Mouse (Mus musculus): ENCODE results near the gene Numb. TPM values are rescaled to one million over a fixed set of nuclear protein-coding genes. Genes with fewer than 3 reads are reported as not detected.

Numb gene
- total and polyA plus RNA-seq, 3 experiments = 34.4 to 65.8 (median 58.1) TPM

DNA sequence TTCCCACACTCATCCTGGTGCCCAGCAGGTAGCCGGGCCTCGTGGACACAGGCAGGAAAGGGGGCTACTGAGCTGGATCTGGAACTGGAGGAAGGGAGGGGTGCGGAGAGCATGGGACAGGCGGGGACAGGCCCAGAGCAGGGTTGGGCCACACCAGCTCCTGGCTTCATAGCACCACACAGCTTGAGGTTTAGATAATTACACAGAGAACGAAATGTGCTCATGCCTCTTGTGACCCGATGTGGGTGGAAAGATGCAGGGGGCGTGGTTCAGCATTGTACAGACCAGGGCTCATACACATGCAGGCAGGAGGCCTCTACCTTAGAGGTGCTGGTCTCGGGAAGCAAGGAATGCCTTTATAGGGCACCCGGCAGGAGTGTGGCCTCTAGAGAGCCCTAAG is 153.9 kb downstream of the Numb start:
- DNase-seq (ENCODE audit: low spot score) (no peak), ATAC-seq (ENCODE audit: extremely low read depth, insufficient number of reproducible peaks, low FRiP score, poor library complexity, severe bottlenecking) (no peak)
- Histone ChIP-seq H3K27me3 (ENCODE audit: insufficient read depth, low read length) (peaks cover 63% of the 10 kb centered on the region), H3K9me3 (replicated peaks) (no peaks in the 10 kb centered on the region), H3K4me3 (ENCODE audit: low read depth, low read length) (no peak overlapping the region), H3K4me1 (ENCODE audit: insufficient read depth, low read depth, low read length) (peaks cover 11% of the 10 kb centered on the region), H3K36me3 (replicated peaks) (peaks cover 3% of the 10 kb centered on the region)
- TF ChIP-seq GATA1 (IDR thresholded peaks at IDR 0.05; ENCODE audit: borderline replicate concordance, low read length) = no peak
- no peak for TF ChIP-seq GATA2 (IDR thresholded peaks at IDR 0.05; ENCODE audit: borderline replicate concordance, low read depth, low read length)
- TF ChIP-seq POLR2AphosphoS5 (IDR thresholded peaks at IDR 0.05; ENCODE audit: insufficient replicate concordance, low read depth, low read length) = no peak
- TF ChIP-seq CTCF (IDR thresholded peaks at IDR 0.05; ENCODE audit: low read depth, low read length) = no peak

DNA sequence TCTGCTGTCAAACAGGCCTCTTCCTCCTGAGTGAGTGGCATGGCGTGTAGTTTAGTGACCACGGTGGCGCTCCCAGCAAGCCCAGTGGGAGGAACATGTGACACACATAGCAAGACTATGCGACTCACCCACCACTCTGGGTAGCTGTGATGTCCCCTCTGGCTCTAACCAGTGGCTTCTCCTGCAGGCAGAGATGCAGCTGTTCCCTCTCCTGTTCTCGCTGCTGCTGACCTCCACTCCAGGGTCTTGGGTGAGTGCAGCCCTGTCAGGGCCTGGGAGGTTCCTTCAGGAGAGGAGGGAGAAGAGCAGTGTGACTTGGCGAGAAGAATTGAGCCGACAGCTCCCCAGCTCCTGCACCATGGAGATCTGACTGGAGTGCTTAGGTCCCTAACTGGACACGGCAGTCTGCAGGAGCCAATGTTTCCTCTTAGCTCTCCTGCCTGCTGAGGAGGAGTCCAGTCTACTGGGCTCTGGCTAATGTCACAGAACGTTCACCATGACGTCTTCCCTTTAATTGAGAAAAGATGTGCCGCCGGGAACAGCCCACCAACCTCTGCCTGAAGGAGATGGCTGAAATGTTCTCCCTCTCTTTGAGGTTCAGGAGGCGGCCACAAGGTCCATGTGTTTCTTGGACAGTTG is 155.7 kb downstream of the Numb start:
- no peak overlapping the region for H3K4me3 ChIP-seq (ENCODE audit: low read depth, low read length)
- no peaks in the 10 kb centered on the region for H3K9me3 ChIP-seq (replicated peaks)
- no peak for DNase-seq (ENCODE audit: low spot score)
- H3K36me3 ChIP-seq (replicated peaks) = no peaks in the 10 kb centered on the region
- peaks cover 11% of the 10 kb centered on the region for H3K4me1 ChIP-seq (ENCODE audit: insufficient read depth, low read depth, low read length)
- TF ChIP-seq TAL1 (conservative IDR thresholded peaks at IDR 0.05; ENCODE audit: low read depth, low read length) (no peak), GATA1 (IDR thresholded peaks at IDR 0.05; ENCODE audit: borderline replicate concordance, low read length) (no peak), POLR2AphosphoS5 (IDR thresholded peaks at IDR 0.05; ENCODE audit: insufficient replicate concordance, low read depth, low read length) (no peak), GATA2 (IDR thresholded peaks at IDR 0.05; ENCODE audit: borderline replicate concordance, low read depth, low read length) (no peak), CTCF (IDR thresholded peaks at IDR 0.05; ENCODE audit: low read depth, low read length) (no peak)
- H3K27me3 ChIP-seq (ENCODE audit: insufficient read depth, low read length) = peaks cover 71% of the 10 kb centered on the region
- no peak for ATAC-seq (ENCODE audit: extremely low read depth, insufficient number of reproducible peaks, low FRiP score, poor library complexity, severe bottlenecking)

DNA sequence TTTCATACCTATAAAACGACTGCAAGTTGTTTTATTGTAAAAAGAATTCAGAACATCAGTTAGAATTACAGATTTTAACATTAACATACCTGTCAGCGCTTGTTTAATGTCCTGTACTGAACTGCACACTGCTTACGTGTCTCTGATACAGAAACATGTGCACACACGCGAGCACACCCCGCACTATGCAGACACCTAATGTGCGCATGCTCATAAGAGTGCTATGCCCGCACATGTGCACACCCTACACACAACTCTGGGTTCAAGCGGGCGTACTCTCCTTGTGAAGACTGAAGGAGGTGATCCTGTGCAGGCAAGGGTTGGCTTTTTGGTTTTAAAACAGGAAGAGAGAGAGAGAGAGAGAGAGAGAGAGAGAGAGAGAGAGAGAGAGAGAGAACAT is 157.2 kb downstream of the Numb start:
- no peak for DNase-seq (ENCODE audit: low spot score)
- H3K4me1 ChIP-seq (ENCODE audit: insufficient read depth, low read depth, low read length) = peaks cover 11% of the 10 kb centered on the region
- no peaks in the 10 kb centered on the region for H3K36me3 ChIP-seq (replicated peaks)
- peaks cover 66% of the 10 kb centered on the region for H3K27me3 ChIP-seq (ENCODE audit: insufficient read depth, low read length)
- no peaks in the 10 kb centered on the region for H3K9me3 ChIP-seq (replicated peaks)
- TF ChIP-seq TAL1 (conservative IDR thresholded peaks at IDR 0.05; ENCODE audit: low read depth, low read length) (no peak), CTCF (IDR thresholded peaks at IDR 0.05; ENCODE audit: low read depth, low read length) (no peak), POLR2AphosphoS5 (IDR thresholded peaks at IDR 0.05; ENCODE audit: insufficient replicate concordance, low read depth, low read length) (no peak), GATA1 (IDR thresholded peaks at IDR 0.05; ENCODE audit: borderline replicate concordance, low read length) (no peak), GATA2 (IDR thresholded peaks at IDR 0.05; ENCODE audit: borderline replicate concordance, low read depth, low read length) (no peak)
- no peak for ATAC-seq (ENCODE audit: extremely low read depth, insufficient number of reproducible peaks, low FRiP score, poor library complexity, severe bottlenecking)
- no peak overlapping the region for H3K4me3 ChIP-seq (ENCODE audit: low read depth, low read length)

DNA sequence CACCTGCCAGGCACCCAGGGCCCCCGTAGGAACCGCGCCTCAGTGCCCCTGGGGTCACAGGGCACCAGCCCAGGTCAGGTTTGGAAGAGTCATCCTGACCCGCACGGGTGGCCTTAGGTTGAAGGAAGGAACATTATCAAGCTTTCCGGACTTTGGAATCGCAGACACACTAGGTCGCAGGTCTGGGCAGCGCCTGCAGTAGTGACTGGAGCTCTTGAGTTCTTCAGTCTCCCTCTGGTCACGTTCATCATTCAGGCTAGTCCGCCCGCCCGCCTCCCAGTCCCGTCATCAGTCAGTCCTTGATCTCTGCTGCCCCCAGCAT is 157.7 kb downstream of the Numb start:
- DNase-seq (ENCODE audit: low spot score) (no peak), ATAC-seq (ENCODE audit: extremely low read depth, insufficient number of reproducible peaks, low FRiP score, poor library complexity, severe bottlenecking) (no peak)
- Histone ChIP-seq H3K4me1 (ENCODE audit: insufficient read depth, low read depth, low read length) (peaks cover 11% of the 10 kb centered on the region), H3K4me3 (ENCODE audit: low read depth, low read length) (no peak overlapping the region; the same call in 1 of the 2 replicates), H3K36me3 (replicated peaks) (no peaks in the 10 kb centered on the region), H3K27me3 (ENCODE audit: insufficient read depth, low read length) (peaks cover 64% of the 10 kb centered on the region), H3K9me3 (replicated peaks) (no peaks in the 10 kb centered on the region)
- TF ChIP-seq POLR2AphosphoS5 (IDR thresholded peaks at IDR 0.05; ENCODE audit: insufficient replicate concordance, low read depth, low read length) (no peak), GATA1 (IDR thresholded peaks at IDR 0.05; ENCODE audit: borderline replicate concordance, low read length) (no peak), CTCF (IDR thresholded peaks at IDR 0.05; ENCODE audit: low read depth, low read length) (no peak), TAL1 (conservative IDR thresholded peaks at IDR 0.05; ENCODE audit: low read depth, low read length) (no peak), GATA2 (IDR thresholded peaks at IDR 0.05; ENCODE audit: borderline replicate concordance, low read depth, low read length) (no peak)

DNA sequence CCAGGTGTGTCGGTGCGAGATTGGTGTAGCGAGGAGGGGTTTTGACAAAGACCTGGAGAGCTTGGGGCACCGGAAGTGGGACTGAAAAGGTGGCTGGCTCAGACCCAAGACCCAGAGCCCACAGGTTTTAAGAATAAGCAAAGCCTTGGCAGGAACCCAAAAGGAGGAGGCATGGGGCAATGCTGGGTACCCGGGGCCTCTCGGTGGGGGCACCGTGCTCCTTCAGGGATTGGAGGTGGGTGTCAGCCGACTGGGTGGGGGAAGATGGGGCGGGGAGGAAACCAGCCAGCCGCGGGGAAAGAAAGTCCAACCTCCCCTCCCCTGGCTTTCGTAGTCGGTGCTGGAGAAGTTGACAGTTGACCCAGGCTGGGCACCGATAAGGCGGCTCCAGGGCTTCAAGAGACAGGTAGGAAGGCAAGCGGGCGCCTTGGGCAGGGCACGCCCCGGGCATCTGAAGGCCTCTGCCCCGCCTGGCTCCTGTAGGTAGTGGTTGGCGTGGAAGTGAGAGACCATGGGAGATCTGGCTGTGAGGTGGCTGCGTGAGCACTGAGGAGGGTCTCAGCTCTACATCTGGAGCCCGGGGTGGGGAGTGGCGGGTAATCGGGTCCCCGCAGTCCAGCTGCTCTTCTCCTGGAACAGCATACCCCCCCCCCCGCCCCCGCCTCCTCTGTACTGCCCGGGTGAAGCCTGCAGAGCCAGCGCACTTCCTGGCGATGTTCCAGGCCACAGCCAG is 158.3 kb downstream of the Numb start, which contains the start of gene Papln:
Gene Papln (plus strand): TSS at position 324 of the 733 bp plus-strand sequence.
- Histone ChIP-seq H3K27me3 (ENCODE audit: insufficient read depth, low read length) (peaks cover 65% of the 10 kb centered on the region), H3K36me3 (replicated peaks) (no peaks in the 10 kb centered on the region), H3K4me3 (ENCODE audit: low read depth, low read length) (no peak within 1 kb of the TSS; the same call in 1 of the 2 replicates), H3K9me3 (replicated peaks) (no peaks in the 10 kb centered on the region), H3K4me1 (ENCODE audit: insufficient read depth, low read depth, low read length) (peaks cover 11% of the 10 kb centered on the region)
- peak; percentile 74 for DNase-seq (ENCODE audit: low spot score)
- no peak for TF ChIP-seq CTCF (IDR thresholded peaks at IDR 0.05; ENCODE audit: low read depth, low read length)
- TF ChIP-seq POLR2AphosphoS5 (IDR thresholded peaks at IDR 0.05; ENCODE audit: insufficient replicate concordance, low read depth, low read length) = no peak
- no peak for TF ChIP-seq GATA2 (IDR thresholded peaks at IDR 0.05; ENCODE audit: borderline replicate concordance, low read depth, low read length)
- ATAC-seq (ENCODE audit: extremely low read depth, insufficient number of reproducible peaks, low FRiP score, poor library complexity, severe bottlenecking) = no peak

DNA sequence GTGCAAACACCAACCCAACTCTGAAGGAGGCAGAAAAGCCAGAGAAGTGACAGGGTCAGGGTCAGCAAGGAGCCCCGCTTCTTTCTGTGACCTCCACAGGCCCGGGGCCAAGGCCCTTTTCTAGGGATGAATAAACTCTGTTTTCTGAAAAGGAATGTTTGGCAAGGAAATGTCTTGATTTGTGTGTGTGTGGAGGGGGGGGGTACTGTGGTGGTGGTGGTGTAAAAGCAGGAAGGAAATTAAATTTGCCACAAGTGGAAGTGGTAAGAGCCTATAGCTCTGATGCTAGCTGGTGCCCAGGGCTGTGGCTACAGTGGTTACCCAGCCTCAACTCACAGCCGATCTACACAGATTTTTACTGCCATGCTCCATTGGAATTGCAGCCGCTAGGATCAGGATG is 159.0 kb downstream of the Numb start:
- no peak for TF ChIP-seq POLR2AphosphoS5 (IDR thresholded peaks at IDR 0.05; ENCODE audit: insufficient replicate concordance, low read depth, low read length)
- H3K27me3 ChIP-seq (ENCODE audit: insufficient read depth, low read length) = peaks cover 63% of the 10 kb centered on the region
- no peaks in the 10 kb centered on the region for H3K36me3 ChIP-seq (replicated peaks)
- no peaks in the 10 kb centered on the region for H3K9me3 ChIP-seq (replicated peaks)
- no peak overlapping the region for H3K4me3 ChIP-seq (ENCODE audit: low read depth, low read length)
- peaks cover 9% of the 10 kb centered on the region for H3K4me1 ChIP-seq (ENCODE audit: insufficient read depth, low read depth, low read length)
- ATAC-seq (ENCODE audit: extremely low read depth, insufficient number of reproducible peaks, low FRiP score, poor library complexity, severe bottlenecking) = no peak
- no peak for DNase-seq (ENCODE audit: low spot score)
